Mouse (Mus musculus): ENCODE results near the gene Slc22a4.

GRCm38 (mm10) chr11:54065915-54066178 is 38.0 kb upstream of the Slc22a4 start:
- TF ChIP-seq POLR2AphosphoS2 (IDR thresholded peaks at IDR 0.05; ENCODE audit: insufficient read length, low read depth): no peak
- TF ChIP-seq MAX (IDR thresholded peaks at IDR 0.05; ENCODE audit: low read depth): no peak
- no peak for TF ChIP-seq E2F4 (IDR thresholded peaks at IDR 0.05; ENCODE audit: insufficient read depth)
- TF ChIP-seq POLR2A (IDR thresholded peaks at IDR 0.05; ENCODE audit: insufficient read length, low read depth): no peak
- no peak for TF ChIP-seq MYOG (IDR thresholded peaks at IDR 0.05; ENCODE audit: control insufficient read depth in 1 of 3, insufficient read depth in 1 of 3, insufficient read length in 2 of 3, low read depth in 2 of 3)
- TF ChIP-seq TCF12 (IDR thresholded peaks at IDR 0.05; ENCODE audit: insufficient read depth, poor library complexity, severe bottlenecking): no peak
- TF ChIP-seq SRF (IDR thresholded peaks at IDR 0.05; ENCODE audit: control insufficient read depth, insufficient read length, low read depth): no peak
- TF ChIP-seq MYOD1 (IDR thresholded peaks at IDR 0.05; ENCODE audit: control insufficient read depth in 1 of 3, insufficient read length in 2 of 3, low read depth in 2 of 3): no peak

Data from myocyte (in vitro differentiated cells).